Mouse (Mus musculus) midbrain, embryonic 10.5 days (tissue): ENCODE data around the gene Cacna2d3. TPM values are rescaled to one million over a fixed set of nuclear protein-coding genes. Genes with fewer than 3 reads are reported as not detected.
A peak's percentile ranks its signal among the peaks of the same experiment; 100 is the strongest.

Experiments
- DNase-seq: peaks from one replicate; pipeline ENCODE4 v3.0.0-alpha.2; 2017; ENCODE audit warnings: low spot score
- H3K27ac ChIP-seq: fragments of 300-500 bp; sonication (generic); replicated peaks from 2 replicates; pipeline ENCODE4 v1.5.1; 2016; ENCODE audit warnings: mild to moderate bottlenecking
- H3K27me3 ChIP-seq: fragments of 300-500 bp; sonication (generic); 2 replicates; pipeline ENCODE4 v1.6.1; 2016; ENCODE audit warnings: low read depth, mild to moderate bottlenecking; ENCODE audit not compliant: poor library complexity, severe bottlenecking
- H3K36me3 ChIP-seq: fragments of 300-500 bp; sonication (generic); 2 replicates; pipeline ENCODE4 v1.6.1; 2016; ENCODE audit warnings: mild to moderate bottlenecking, moderate library complexity
- H3K4me1 ChIP-seq: fragments of 300-500 bp; sonication (generic); 2 replicates; pipeline ENCODE4 v1.6.1; 2016
- H3K4me3 ChIP-seq: fragments of 300-500 bp; sonication (generic); 2 replicates; pipeline ENCODE4 v1.5.1; 2016; ENCODE audit warnings: mild to moderate bottlenecking, moderate library complexity
- H3K9me3 ChIP-seq: fragments of 300-500 bp; sonication (generic); replicated peaks from 2 replicates; pipeline ENCODE4 v1.6.1; 2016; ENCODE audit warnings: mild to moderate bottlenecking
- WGBS: fragments of 180-500 bp; shearing (Covaris S2); methylation state at CpG from one replicate; pipeline ENCODE4 v1.1.7; 2016; 5-methylcytosine and 5-hydroxymethylcytosine counted together
- polyA plus RNA-seq: library from polyadenylated mRNA; unstranded; fragments of >200 nt; fragmentation: Nextera tagmentation; extraction: Ambion mirVana; gene quantifications from 2 replicates; pipeline ENCODE4 v1.2.1, GENCODE M21; 2016

The Cacna2d3 gene
- polyA plus RNA-seq, 1 experiment from 2014 or later: 5.6 TPM

GRCm38 (mm10) chr14:28966881-28967280, 754.8 kb downstream of the Cacna2d3 start:
- Histone ChIP-seq H3K4me3 (no peak overlapping the region), H3K36me3 (no peaks in the 10 kb centered on the region), H3K27ac (no peak overlapping the region), H3K9me3 (no peaks in the 10 kb centered on the region), H3K27me3 (peaks cover 4% of the 10 kb centered on the region; the same call in 1 of the 2 replicates), H3K4me1 (peaks cover 8% of the 10 kb centered on the region)
- no peak for DNase-seq

- no peaks in the 10 kb centered on the region for H3K9me3 ChIP-seq
- peaks cover 54% of the 10 kb centered on the region for H3K4me1 ChIP-seq
- H3K4me3 ChIP-seq: no peak overlapping the region
- H3K27me3 ChIP-seq: no peaks in the 10 kb centered on the region
- DNase-seq: no peak
- WGBS: 66% methylated on average over 5 of the region's 5 CpGs
- H3K27ac ChIP-seq: peak overlapping the region; percentile 83
- H3K36me3 ChIP-seq: no peaks in the 10 kb centered on the region
Observed at GRCm38 (mm10) chr14:28961379-28961778, 760.3 kb downstream of the Cacna2d3 start.

GRCm38 (mm10) chr14:28959042-28959441, 762.6 kb downstream of the Cacna2d3 start:
- peaks cover 70% of the 10 kb centered on the region for H3K4me1 ChIP-seq
- no peak for DNase-seq
- peak overlapping the region; percentile 83 for H3K27ac ChIP-seq
- H3K27me3 ChIP-seq: no peaks in the 10 kb centered on the region
- no peak overlapping the region for H3K4me3 ChIP-seq
- 25% methylated on average over 3 of the region's 3 CpGs for WGBS
- H3K36me3 ChIP-seq: no peaks in the 10 kb centered on the region
- H3K9me3 ChIP-seq: no peaks in the 10 kb centered on the region

GRCm38 (mm10) chr14:28958131-28959015, 763.3 kb downstream of the Cacna2d3 start:
- 14% methylated on average over 6 of the region's 6 CpGs for WGBS
- H3K4me1 ChIP-seq: peaks cover 76% of the 10 kb centered on the region
- DNase-seq: peak; percentile 90

GRCm38 (mm10) chr14:28955181-28955580, 766.5 kb downstream of the Cacna2d3 start:
- DNase-seq: peak; percentile 62

More at GRCm38 (mm10) chr14:28958131-28959015, 763.3 kb downstream of the Cacna2d3 start:
- Histone ChIP-seq H3K27ac (peak overlapping the region; percentile 83), H3K9me3 (no peaks in the 10 kb centered on the region), H3K27me3 (no peaks in the 10 kb centered on the region), H3K4me3 (0 out of 2 replicates have a peak overlapping the region, but pooled peaks have one; percentile 14), H3K36me3 (no peaks in the 10 kb centered on the region)

GRCm38 (mm10) chr14:28954588-28954987, 767.1 kb downstream of the Cacna2d3 start:
- H3K36me3 ChIP-seq: no peaks in the 10 kb centered on the region
- no peaks in the 10 kb centered on the region for H3K27me3 ChIP-seq
- DNase-seq: no peak
- peaks cover 77% of the 10 kb centered on the region for H3K4me1 ChIP-seq
- no peaks in the 10 kb centered on the region for H3K9me3 ChIP-seq
- WGBS: 7% methylated on average over 3 of the region's 3 CpGs
- H3K4me3 ChIP-seq: no peak overlapping the region
- peak overlapping the region; percentile 83 for H3K27ac ChIP-seq

More at GRCm38 (mm10) chr14:28955181-28955580, 766.5 kb downstream of the Cacna2d3 start:
- peak overlapping the region; percentile 83 for H3K27ac ChIP-seq
- no peaks in the 10 kb centered on the region for H3K27me3 ChIP-seq
- H3K36me3 ChIP-seq: no peaks in the 10 kb centered on the region
- WGBS: under 1% methylated on average over 3 of the region's 3 CpGs
- no peaks in the 10 kb centered on the region for H3K9me3 ChIP-seq
- no peak overlapping the region for H3K4me3 ChIP-seq
- peaks cover 83% of the 10 kb centered on the region for H3K4me1 ChIP-seq

- peak overlapping the region; percentile 83 for H3K27ac ChIP-seq
- no peaks in the 10 kb centered on the region for H3K27me3 ChIP-seq
- H3K9me3 ChIP-seq: no peaks in the 10 kb centered on the region
- DNase-seq: no peak
- H3K4me1 ChIP-seq: peaks cover 72% of the 10 kb centered on the region
- 46% methylated on average over 6 of the region's 6 CpGs for WGBS
- H3K4me3 ChIP-seq: no peak overlapping the region
- H3K36me3 ChIP-seq: no peaks in the 10 kb centered on the region
Observed at GRCm38 (mm10) chr14:28954086-28954485, 767.6 kb downstream of the Cacna2d3 start.

GRCm38 (mm10) chr14:28953409-28953808, 768.3 kb downstream of the Cacna2d3 start:
- Histone ChIP-seq H3K27ac (peak overlapping the region; percentile 83), H3K9me3 (no peaks in the 10 kb centered on the region), H3K4me1 (peaks cover 67% of the 10 kb centered on the region), H3K36me3 (no peaks in the 10 kb centered on the region), H3K4me3 (no peak overlapping the region), H3K27me3 (no peaks in the 10 kb centered on the region)
- DNase-seq: no peak
- 61% methylated on average over 5 of the region's 5 CpGs for WGBS

GRCm38 (mm10) chr14:28950499-28950898, 771.2 kb downstream of the Cacna2d3 start:
- Histone ChIP-seq H3K9me3 (no peaks in the 10 kb centered on the region), H3K27me3 (no peaks in the 10 kb centered on the region), H3K4me3 (no peak overlapping the region), H3K27ac (no peak overlapping the region), H3K36me3 (no peaks in the 10 kb centered on the region), H3K4me1 (peaks cover 44% of the 10 kb centered on the region)
- DNase-seq: no peak
- 88% methylated on average over 2 of the region's 2 CpGs for WGBS

- WGBS: 94% methylated on average over 1 of the region's 1 CpGs
- no peak overlapping the region for H3K4me3 ChIP-seq
- DNase-seq: no peak
- no peaks in the 10 kb centered on the region for H3K9me3 ChIP-seq
- no peaks in the 10 kb centered on the region for H3K27me3 ChIP-seq
- H3K27ac ChIP-seq: no peak overlapping the region
- H3K36me3 ChIP-seq: no peaks in the 10 kb centered on the region
- peaks cover 37% of the 10 kb centered on the region for H3K4me1 ChIP-seq
Observed at GRCm38 (mm10) chr14:28949785-28950184, 771.9 kb downstream of the Cacna2d3 start.

GRCm38 (mm10) chr14:28948019-28948850, 773.4 kb downstream of the Cacna2d3 start:
- 79% methylated on average over 7 of the region's 7 CpGs for WGBS
- Histone ChIP-seq H3K27ac (peak overlapping the region; percentile 38; the same call in 1 of the 2 replicates), H3K4me3 (no peak overlapping the region), H3K36me3 (no peaks in the 10 kb centered on the region), H3K9me3 (no peaks in the 10 kb centered on the region), H3K27me3 (no peaks in the 10 kb centered on the region), H3K4me1 (peaks cover 21% of the 10 kb centered on the region)
- DNase-seq: no peak

- no peak overlapping the region for H3K4me3 ChIP-seq
- 80% methylated on average over 1 of the region's 1 CpGs for WGBS
- no peaks in the 10 kb centered on the region for H3K36me3 ChIP-seq
- no peak for DNase-seq
- no peak overlapping the region for H3K27ac ChIP-seq
- H3K27me3 ChIP-seq: no peaks in the 10 kb centered on the region
- H3K4me1 ChIP-seq: peaks cover 4% of the 10 kb centered on the region; the same call in 1 of the 2 replicates
- no peaks in the 10 kb centered on the region for H3K9me3 ChIP-seq
Observed at GRCm38 (mm10) chr14:28932746-28933293, 788.8 kb downstream of the Cacna2d3 start.
